Mouse (Mus musculus): ENCODE measurements around the gene Crat.

DNA sequence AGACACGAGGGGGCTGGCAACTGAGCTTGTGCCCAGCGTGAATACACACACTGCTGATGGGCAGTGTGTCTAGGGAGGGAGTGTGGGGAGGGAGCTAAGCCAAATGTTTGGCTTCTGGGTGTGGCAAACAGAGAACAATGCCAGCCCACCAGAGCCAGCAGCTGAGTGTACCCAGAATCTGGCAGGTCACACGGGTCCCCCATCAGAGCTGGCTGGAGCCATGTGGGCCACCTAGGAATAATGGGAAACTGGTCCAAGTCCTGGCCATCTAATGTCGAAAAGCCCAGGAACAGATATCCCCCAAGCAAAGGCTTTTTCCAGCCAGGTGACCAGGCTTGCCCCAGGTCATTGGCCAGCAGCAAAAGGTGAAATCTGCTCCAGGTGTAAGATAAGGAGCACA, 59.8 kb downstream of the Crat start:
- no peak for TF ChIP-seq CTCF (IDR thresholded peaks at IDR 0.05; ENCODE audit: low read depth, low read length)
- no peak for TF ChIP-seq POLR2A (IDR thresholded peaks at IDR 0.05; ENCODE audit: extremely low read depth, insufficient read depth, low read length)
